Mouse (Mus musculus) brain, embryonic 14.5 days (tissue): ENCODE data around the gene Fras1.

ENCODE experiments used
- CTCF ChIP-seq: fragments of 200-500 bp; IDR thresholded peaks from 2 replicates; pipeline ENCODE4 v1.5.1; 2012; ENCODE audit warnings: inconsistent platforms, mild to moderate bottlenecking, moderate library complexity, borderline replicate concordance; ENCODE audit not compliant: insufficient read depth, insufficient read length; ENCODE audit errors: extremely low read depth
- POLR2A ChIP-seq: fragments of 200-500 bp; IDR thresholded peaks from 2 replicates; pipeline ENCODE4 v1.6.1; 2012; ENCODE audit warnings: mild to moderate bottlenecking, inconsistent platforms, borderline replicate concordance; ENCODE audit not compliant: poor library complexity, insufficient read depth, insufficient read length, severe bottlenecking; ENCODE audit errors: extremely low read depth

GRCm38 (mm10) chr5:96641297-96641696, 267.5 kb downstream of the Fras1 start:
- TF ChIP-seq POLR2A (no peak), CTCF (no peak)
